Mouse (Mus musculus) hindbrain, embryonic 14.5 days (tissue): Measurements from ENCODE around the gene Tbc1d2b. TPM values are rescaled to one million over a fixed set of nuclear protein-coding genes. Genes with fewer than 3 reads are reported as not detected.

Source experiments
- ATAC-seq: fragments of 200-750 bp; cut with Nextera tagmentation; 2 replicates; pipeline ENCODE4 v1.8.0; 2017; ENCODE audit warnings: moderate number of reproducible peaks, mild to moderate bottlenecking, moderate TSS enrichment, moderate library complexity; ENCODE audit not compliant: low FRiP score
- DNase-seq: peaks from one replicate; pipeline ENCODE4 v3.0.0-alpha.2; 2015; ENCODE audit warnings: low spot score
- H3K27ac ChIP-seq: fragments of 300-500 bp; sonication (generic); 2 replicates; pipeline ENCODE4 v1.5.1; 2014; ENCODE audit warnings: mild to moderate bottlenecking, moderate library complexity
- H3K27me3 ChIP-seq: fragments of 300-500 bp; sonication (generic); 2 replicates; pipeline ENCODE4 v1.6.1; 2014; ENCODE audit warnings: mild to moderate bottlenecking, low read length, mixed read lengths; ENCODE audit not compliant: control insufficient read depth, insufficient read depth
- H3K36me3 ChIP-seq: fragments of 300-500 bp; sonication (generic); replicated peaks from 2 replicates; pipeline ENCODE4 v1.6.1; 2014; ENCODE audit not compliant: control insufficient read depth, insufficient read depth
- H3K4me1 ChIP-seq: fragments of 300-500 bp; sonication (generic); replicated peaks from 2 replicates; pipeline ENCODE4 v1.6.1; 2014; ENCODE audit warnings: antibody characterized with exemption, low read length, mixed read lengths; ENCODE audit not compliant: control insufficient read depth, insufficient read depth
- H3K4me2 ChIP-seq: fragments of 300-500 bp; sonication (generic); replicated peaks from 2 replicates; pipeline ENCODE4 v1.6.1; 2014; ENCODE audit warnings: mild to moderate bottlenecking, moderate library complexity
- H3K4me3 ChIP-seq: fragments of 300-500 bp; sonication (generic); replicated peaks from 2 replicates; pipeline ENCODE4 v1.5.1; 2014; ENCODE audit warnings: mild to moderate bottlenecking, low read length
- H3K9ac ChIP-seq: fragments of 300-500 bp; sonication (generic); 2 replicates; pipeline ENCODE4 v1.6.1; 2014
- H3K9me3 ChIP-seq: fragments of 300-500 bp; sonication (generic); 2 replicates; pipeline ENCODE4 v1.6.1; 2016; ENCODE audit warnings: low read length; ENCODE audit not compliant: control insufficient read depth
- WGBS: fragments of 180-500 bp; shearing (Covaris S2); extraction: QIAGEN DNeasy Blood & Tissue Kit; methylation state at CpG from one replicate; pipeline ENCODE4 v1.1.7; 2014; 5-methylcytosine and 5-hydroxymethylcytosine counted together
- polyA plus RNA-seq: library from polyadenylated mRNA; unstranded; fragments of >200 nt; fragmentation: Nextera tagmentation; extraction: Ambion mirVana; gene quantifications from 2 replicates; pipeline ENCODE4 v1.2.1, GENCODE M21; 2014

Tbc1d2b gene
- polyA plus RNA-seq, 1 experiment from 2014 or later: 8.1 TPM

GRCm38 (mm10) chr9:90196262-90196661 is 74.3 kb downstream of the Tbc1d2b start:
- Histone ChIP-seq H3K27ac (no peak overlapping the region), H3K9ac (no peak overlapping the region), H3K9me3 (no peaks in the 10 kb centered on the region), H3K4me2 (no peak overlapping the region), H3K36me3 (peaks cover 66% of the 10 kb centered on the region), H3K4me1 (no peaks in the 10 kb centered on the region), H3K4me3 (no peak overlapping the region), H3K27me3 (no peaks in the 10 kb centered on the region)
- WGBS: 85% methylated on average over 7 of the region's 7 CpGs
- DNase-seq (no peak), ATAC-seq (no peak)

GRCm38 (mm10) chr9:90195000-90195399 is 75.6 kb downstream of the Tbc1d2b start:
- 84% methylated on average over 10 of the region's 10 CpGs for WGBS
- H3K4me2 ChIP-seq: no peak overlapping the region
- H3K9me3 ChIP-seq: no peaks in the 10 kb centered on the region
- no peak overlapping the region for H3K27ac ChIP-seq
- no peaks in the 10 kb centered on the region for H3K4me1 ChIP-seq
- H3K9ac ChIP-seq: no peak overlapping the region
- peaks cover 62% of the 10 kb centered on the region for H3K36me3 ChIP-seq
- no peaks in the 10 kb centered on the region for H3K27me3 ChIP-seq
- ATAC-seq: no peak
- H3K4me3 ChIP-seq: no peak overlapping the region
- no peak for DNase-seq

GRCm38 (mm10) chr9:90189391-90189790 is 81.2 kb downstream of the Tbc1d2b start:
- ATAC-seq (no peak), DNase-seq (no peak)
- H3K4me1 ChIP-seq: no peaks in the 10 kb centered on the region
- H3K27ac ChIP-seq: no peak overlapping the region
- H3K27me3 ChIP-seq: no peaks in the 10 kb centered on the region
- no peak overlapping the region for H3K9ac ChIP-seq
- no peak overlapping the region for H3K4me2 ChIP-seq
- WGBS: 73% methylated on average over 5 of the region's 5 CpGs
- H3K36me3 ChIP-seq: peaks cover 73% of the 10 kb centered on the region
- H3K9me3 ChIP-seq: no peaks in the 10 kb centered on the region
- H3K4me3 ChIP-seq: no peak overlapping the region

- WGBS: 91% methylated on average over 4 of the region's 4 CpGs
- H3K36me3 ChIP-seq: peaks cover 71% of the 10 kb centered on the region
- DNase-seq (no peak), ATAC-seq (no peak)
- H3K9ac ChIP-seq: no peak overlapping the region
- H3K27me3 ChIP-seq: no peaks in the 10 kb centered on the region
- no peaks in the 10 kb centered on the region for H3K4me1 ChIP-seq
- H3K4me2 ChIP-seq: no peak overlapping the region
- H3K4me3 ChIP-seq: no peak overlapping the region
- no peaks in the 10 kb centered on the region for H3K9me3 ChIP-seq
- no peak overlapping the region for H3K27ac ChIP-seq
Observed at GRCm38 (mm10) chr9:90188893-90189292, 81.7 kb downstream of the Tbc1d2b start.

GRCm38 (mm10) chr9:90185356-90185910 is 85.2 kb downstream of the Tbc1d2b start:
- 83% methylated on average over 8 of the region's 8 CpGs for WGBS
- Histone ChIP-seq H3K27me3 (no peaks in the 10 kb centered on the region), H3K4me3 (no peak overlapping the region), H3K9ac (no peak overlapping the region), H3K4me1 (no peaks in the 10 kb centered on the region), H3K4me2 (no peak overlapping the region), H3K27ac (no peak overlapping the region), H3K36me3 (peaks cover 53% of the 10 kb centered on the region), H3K9me3 (no peaks in the 10 kb centered on the region)
- no peak for DNase-seq
- ATAC-seq: no peak

DNA sequence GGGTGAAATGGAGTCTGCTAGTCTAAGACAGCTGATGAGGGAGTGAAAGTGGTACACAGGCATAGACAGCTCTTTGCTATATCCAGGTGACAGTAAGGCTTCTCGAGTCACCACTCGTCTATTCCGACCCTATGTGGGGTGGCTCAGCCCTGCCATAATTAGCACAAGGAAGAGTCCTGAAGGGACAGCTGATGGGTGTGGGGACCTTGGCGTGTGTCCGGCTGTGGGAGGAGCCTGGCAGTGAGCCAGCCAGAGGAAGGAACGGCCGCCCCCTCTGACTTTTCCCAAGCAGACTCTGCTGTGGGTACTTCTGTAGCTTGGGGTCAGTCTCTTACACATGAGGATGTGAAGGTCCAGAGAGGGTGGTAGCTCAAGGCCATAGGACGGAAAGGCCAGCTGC is 86.5 kb downstream of the Tbc1d2b start:
- Histone ChIP-seq H3K9me3 (no peaks in the 10 kb centered on the region), H3K9ac (no peak overlapping the region), H3K4me2 (no peak overlapping the region), H3K27ac (no peak overlapping the region), H3K27me3 (no peaks in the 10 kb centered on the region), H3K36me3 (peaks cover 53% of the 10 kb centered on the region), H3K4me3 (no peak overlapping the region), H3K4me1 (no peaks in the 10 kb centered on the region)
- 57% methylated on average over 8 of the region's 8 CpGs for WGBS
- no peak for DNase-seq
- peak; percentile 21; the same call in 1 of the 2 replicates for ATAC-seq

- no peak overlapping the region for H3K27ac ChIP-seq
- H3K4me1 ChIP-seq: no peaks in the 10 kb centered on the region
- 74% methylated on average over 3 of the region's 3 CpGs for WGBS
- DNase-seq (no peak), ATAC-seq (no peak)
- peaks cover 52% of the 10 kb centered on the region for H3K36me3 ChIP-seq
- no peak overlapping the region for H3K4me3 ChIP-seq
- H3K9me3 ChIP-seq: no peaks in the 10 kb centered on the region
- no peaks in the 10 kb centered on the region for H3K27me3 ChIP-seq
- H3K4me2 ChIP-seq: no peak overlapping the region
- H3K9ac ChIP-seq: no peak overlapping the region
Observed at GRCm38 (mm10) chr9:90183550-90183949, 87.1 kb downstream of the Tbc1d2b start.

- 91% methylated on average over 18 of the region's 18 CpGs for WGBS
- DNase-seq (no peak), ATAC-seq (no peak)
Observed at GRCm38 (mm10) chr9:90182636-90183421, 87.8 kb downstream of the Tbc1d2b start.

DNA sequence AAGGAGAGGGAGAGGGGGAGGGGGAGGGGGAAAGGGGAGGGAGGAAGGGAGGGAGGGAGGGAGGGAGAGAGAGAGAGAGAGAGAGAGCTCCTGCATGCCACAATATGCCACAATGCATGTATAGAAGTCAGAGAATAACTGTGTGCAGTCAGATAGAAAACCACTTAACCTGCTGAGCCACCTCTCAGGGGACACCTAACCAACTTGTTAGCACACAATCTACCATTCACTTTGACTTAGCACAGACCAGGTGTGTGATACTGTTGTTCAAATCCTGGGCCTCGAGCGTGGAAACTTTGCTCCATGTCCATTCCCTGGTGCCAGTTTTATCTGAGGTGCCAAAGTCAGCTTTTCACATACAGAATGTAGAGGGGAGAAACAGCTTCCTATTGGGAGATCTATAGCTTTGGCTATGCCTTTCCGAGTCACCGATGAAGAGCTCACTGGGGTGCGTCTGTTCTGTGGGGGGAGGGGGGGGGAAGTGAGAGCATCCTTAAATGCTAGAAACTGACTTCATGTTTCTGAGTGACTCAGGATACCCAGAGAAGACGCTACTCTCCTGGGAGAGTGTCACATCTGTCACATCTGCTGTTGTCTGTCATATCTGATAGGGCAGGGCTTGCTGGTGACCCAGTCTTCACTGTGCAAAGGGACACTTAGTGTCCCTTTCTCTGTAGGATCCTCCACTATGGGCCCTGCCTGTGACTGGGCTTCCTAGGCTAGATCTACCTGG is 88.8 kb downstream of the Tbc1d2b start:
- no peak overlapping the region for H3K4me3 ChIP-seq
- DNase-seq (no peak), ATAC-seq (no peak)
- WGBS: 80% methylated on average over 6 of the region's 6 CpGs
- no peaks in the 10 kb centered on the region for H3K4me1 ChIP-seq
- peaks cover 50% of the 10 kb centered on the region for H3K36me3 ChIP-seq
- H3K27me3 ChIP-seq: no peaks in the 10 kb centered on the region
- no peaks in the 10 kb centered on the region for H3K9me3 ChIP-seq
- no peak overlapping the region for H3K27ac ChIP-seq
- H3K9ac ChIP-seq: no peak overlapping the region
- no peak overlapping the region for H3K4me2 ChIP-seq

More at GRCm38 (mm10) chr9:90182636-90183421, 87.8 kb downstream of the Tbc1d2b start:
- no peak overlapping the region for H3K4me2 ChIP-seq
- no peak overlapping the region for H3K4me3 ChIP-seq
- no peaks in the 10 kb centered on the region for H3K9me3 ChIP-seq
- no peak overlapping the region for H3K27ac ChIP-seq
- H3K4me1 ChIP-seq: no peaks in the 10 kb centered on the region
- H3K9ac ChIP-seq: no peak overlapping the region
- peaks cover 52% of the 10 kb centered on the region for H3K36me3 ChIP-seq
- no peaks in the 10 kb centered on the region for H3K27me3 ChIP-seq
